Mouse (Mus musculus): ENCODE results near the gene Zfp160. TPM values are rescaled to one million over a fixed set of nuclear protein-coding genes. Genes with fewer than 3 reads are reported as not detected.
"Not testable (repeated sequence)": the region's sequence is repeated elsewhere in the genome, so short reads cannot be mapped to it uniquely, and the experiment has no call there.

Zfp160 gene
- 1.6 and 2.7 TPM in 2 replicates for polyA plus RNA-seq (2012; rRNA removed)

DNA sequence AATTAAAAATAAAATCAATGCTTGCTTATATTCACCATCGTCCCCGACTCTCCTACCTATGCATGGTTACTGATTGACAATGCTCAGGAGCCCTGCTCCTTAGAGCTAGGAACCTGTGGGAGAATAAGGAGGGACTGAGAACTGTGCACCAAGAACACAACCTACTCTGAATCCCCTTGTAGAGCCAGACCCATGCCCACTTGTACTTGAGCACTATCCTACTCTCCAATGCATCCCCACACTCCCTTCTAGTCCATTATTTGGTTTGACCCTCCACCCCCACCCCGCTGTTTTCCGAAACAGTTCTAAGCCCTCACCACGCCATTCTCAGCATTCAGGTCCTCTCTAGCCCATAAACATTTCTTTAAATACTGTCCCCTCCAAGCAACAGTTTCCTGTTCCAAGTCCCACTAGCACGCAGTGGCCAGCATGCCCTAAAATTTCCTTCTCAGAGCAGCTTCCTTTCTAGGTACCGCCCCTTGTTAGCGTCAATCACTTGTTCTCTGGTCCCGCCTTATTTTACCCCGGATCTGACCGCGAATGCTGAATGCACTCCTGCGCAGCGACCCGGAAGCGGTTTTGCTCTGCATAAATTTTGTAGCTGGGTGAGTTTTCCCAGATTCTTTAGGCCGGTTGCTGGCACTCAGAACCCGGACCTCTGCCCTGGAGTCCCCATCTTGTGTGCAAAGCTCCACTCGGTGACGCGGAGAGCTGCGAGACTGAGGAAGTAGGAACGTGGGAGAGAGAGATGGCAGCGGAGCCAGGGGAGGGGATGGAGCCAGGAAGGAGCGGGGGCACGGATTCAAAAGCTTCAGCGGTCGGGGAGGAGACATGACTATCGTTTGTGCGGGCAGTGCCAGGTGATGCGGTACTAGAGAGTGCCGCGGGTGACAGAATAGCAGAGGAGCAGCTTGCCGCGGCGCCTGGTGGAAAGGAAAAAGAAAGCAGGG lies at the start of gene Zfp160:
TSS of gene Zfp160 (plus strand) at position 522 of the 950 bp plus-strand sequence.
- Histone ChIP-seq H3K4me1 (ENCODE audit: control insufficient read depth, insufficient read depth, low read length) (peaks cover 5% of the 10 kb centered on the region), H3K4me3 (replicated peaks; ENCODE audit: extremely low read depth, low read depth, low read length) (peak within 1 kb of the TSS; percentile 99)
- 5% methylated on average over 36 of the region's 36 CpGs for WGBS
- peak; percentile 77 for DNase-seq
- TF ChIP-seq POLR2A (IDR thresholded peaks at IDR 0.05; ENCODE audit: borderline replicate concordance, extremely low read depth, low read depth, low read length) (peak; percentile 50; the same call in 1 of the 2 replicates), CTCF (IDR thresholded peaks at IDR 0.05; ENCODE audit: insufficient read depth, low read length) (no peak)

DNA sequence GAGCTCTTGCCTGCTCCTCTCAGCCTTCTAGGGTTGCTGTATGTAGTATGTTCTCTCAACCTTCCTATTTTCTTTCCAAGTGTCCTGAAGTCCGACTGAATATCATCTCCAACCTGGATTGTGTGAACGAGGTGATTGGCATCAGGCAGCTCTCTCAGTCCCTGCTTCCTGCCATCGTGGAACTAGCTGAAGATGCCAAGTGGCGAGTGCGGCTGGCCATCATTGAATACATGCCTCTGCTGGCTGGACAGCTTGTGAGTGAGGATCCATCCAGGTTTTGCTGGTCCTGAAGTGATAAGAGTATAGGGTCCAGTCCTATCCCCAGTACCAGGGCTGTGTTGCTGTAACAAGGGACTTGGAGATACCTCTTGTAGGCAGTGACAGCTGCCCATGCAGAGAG lies 48.3 kb upstream of the Zfp160 start:
- Histone ChIP-seq H3K4me1 (ENCODE audit: control insufficient read depth, insufficient read depth, low read length) (no peaks in the 10 kb centered on the region), H3K4me3 (replicated peaks; ENCODE audit: extremely low read depth, low read depth, low read length) (no peak overlapping the region)
- WGBS = 91% methylated on average over 5 of the region's 5 CpGs
- DNase-seq = no peak
- no peak for TF ChIP-seq POLR2A (IDR thresholded peaks at IDR 0.05; ENCODE audit: borderline replicate concordance, extremely low read depth, low read depth, low read length)
- no peak for TF ChIP-seq CTCF (IDR thresholded peaks at IDR 0.05; ENCODE audit: insufficient read depth, low read length)

DNA sequence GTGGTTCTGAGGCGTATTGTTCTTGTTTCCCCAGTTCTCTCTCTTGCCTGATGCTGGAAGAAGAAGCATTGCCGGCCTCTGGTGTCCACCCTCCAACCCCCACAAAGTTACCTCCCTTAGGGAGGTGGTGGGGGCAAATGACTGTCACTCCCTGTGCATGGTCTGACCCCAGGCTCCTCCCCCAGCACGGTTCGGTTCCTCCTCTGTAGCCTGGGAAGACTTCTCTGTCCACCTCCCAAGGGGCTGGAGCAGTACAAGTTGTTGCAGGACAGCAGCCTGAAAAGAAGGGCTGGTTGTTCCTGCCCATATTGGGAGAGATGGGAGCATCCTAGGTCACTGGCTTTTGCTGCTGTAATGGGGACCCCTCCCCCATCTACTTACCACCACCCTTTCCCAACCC lies 43.3 kb upstream of the Zfp160 start:
- 90% methylated on average over 4 of the region's 4 CpGs for WGBS
- no peak for DNase-seq
- Histone ChIP-seq H3K4me1 (ENCODE audit: control insufficient read depth, insufficient read depth, low read length) (no peaks in the 10 kb centered on the region), H3K4me3 (replicated peaks; ENCODE audit: extremely low read depth, low read depth, low read length) (no peak overlapping the region)
- TF ChIP-seq POLR2A (IDR thresholded peaks at IDR 0.05; ENCODE audit: borderline replicate concordance, extremely low read depth, low read depth, low read length) (no peak), CTCF (IDR thresholded peaks at IDR 0.05; ENCODE audit: insufficient read depth, low read length) (no peak)

DNA sequence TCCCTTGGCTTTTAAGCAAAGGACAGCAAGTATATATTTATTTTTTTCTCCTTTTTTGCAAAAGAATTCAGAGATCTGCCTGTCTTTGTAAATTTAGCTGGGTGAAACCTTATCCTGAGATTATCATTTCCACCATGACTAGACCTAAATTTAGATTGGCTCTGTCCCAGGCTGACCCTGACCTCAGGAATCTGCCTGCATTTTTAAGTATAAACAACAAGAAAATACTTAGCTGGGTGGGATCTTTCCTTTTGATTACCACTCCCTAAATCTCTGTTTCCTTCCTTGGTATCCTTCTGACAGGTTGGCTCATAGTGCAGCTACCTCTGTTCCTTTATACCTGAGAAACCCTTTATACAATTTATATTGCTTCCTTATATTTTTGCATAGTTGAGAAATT lies 42.0 kb upstream of the Zfp160 start:
- H3K4me3 ChIP-seq (replicated peaks; ENCODE audit: extremely low read depth, low read depth, low read length) = no peak overlapping the region
- TF ChIP-seq CTCF (IDR thresholded peaks at IDR 0.05; ENCODE audit: insufficient read depth, low read length) (no peak), POLR2A (IDR thresholded peaks at IDR 0.05; ENCODE audit: borderline replicate concordance, extremely low read depth, low read depth, low read length) (no peak)
- DNase-seq = no peak
- H3K4me1 ChIP-seq (ENCODE audit: control insufficient read depth, insufficient read depth, low read length) = no peaks in the 10 kb centered on the region

DNA sequence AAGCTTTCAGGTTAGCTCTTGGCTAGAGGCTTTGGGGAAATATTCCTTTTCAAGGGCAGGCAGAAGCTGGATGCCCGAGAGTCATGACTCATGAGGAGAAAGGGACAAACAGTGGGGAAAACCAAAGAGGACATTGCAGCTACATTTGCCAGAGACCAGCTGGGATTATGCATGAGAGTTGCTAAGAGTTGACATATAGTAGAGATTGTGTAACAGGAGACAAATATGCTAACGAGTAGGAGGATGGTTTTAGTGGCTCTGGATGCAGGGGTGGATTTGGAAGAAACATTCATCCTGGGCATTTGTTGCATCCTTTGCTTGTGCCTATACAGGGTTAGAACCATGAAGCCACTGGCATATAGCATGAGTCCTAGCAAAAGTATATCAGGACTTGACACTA lies 15.0 kb upstream of the Zfp160 start:
- no peak overlapping the region for H3K4me3 ChIP-seq (replicated peaks; ENCODE audit: extremely low read depth, low read depth, low read length)
- DNase-seq = no peak
- TF ChIP-seq CTCF (IDR thresholded peaks at IDR 0.05; ENCODE audit: insufficient read depth, low read length) (no peak), POLR2A (IDR thresholded peaks at IDR 0.05; ENCODE audit: borderline replicate concordance, extremely low read depth, low read depth, low read length) (no peak)
- 63% methylated on average over 2 of the region's 2 CpGs for WGBS
- H3K4me1 ChIP-seq (ENCODE audit: control insufficient read depth, insufficient read depth, low read length) = no peaks in the 10 kb centered on the region

DNA sequence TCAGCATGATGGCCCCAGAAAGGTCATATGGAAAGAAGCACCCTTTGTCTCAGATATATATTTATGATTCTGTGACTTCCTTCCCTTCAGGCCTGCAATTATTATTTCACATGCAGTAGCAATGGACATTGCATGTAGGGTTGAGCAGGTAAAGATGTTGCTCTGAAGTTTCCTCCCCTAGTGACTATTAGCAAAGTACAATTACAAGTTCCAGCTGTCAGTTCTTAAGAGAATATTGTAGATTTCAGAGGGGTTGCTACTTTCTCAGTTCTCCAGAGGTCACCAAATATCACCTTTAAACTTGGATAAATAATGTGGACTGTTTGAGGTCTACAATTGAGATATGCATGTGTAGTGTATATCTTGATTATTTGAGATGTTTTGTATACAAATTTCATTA lies 12.3 kb upstream of the Zfp160 start, which contains the start of gene Vmn1r233:
TSS of gene Vmn1r233 (minus strand) at position 101 of the 400 bp plus-strand sequence.
- DNase-seq = no peak

DNA sequence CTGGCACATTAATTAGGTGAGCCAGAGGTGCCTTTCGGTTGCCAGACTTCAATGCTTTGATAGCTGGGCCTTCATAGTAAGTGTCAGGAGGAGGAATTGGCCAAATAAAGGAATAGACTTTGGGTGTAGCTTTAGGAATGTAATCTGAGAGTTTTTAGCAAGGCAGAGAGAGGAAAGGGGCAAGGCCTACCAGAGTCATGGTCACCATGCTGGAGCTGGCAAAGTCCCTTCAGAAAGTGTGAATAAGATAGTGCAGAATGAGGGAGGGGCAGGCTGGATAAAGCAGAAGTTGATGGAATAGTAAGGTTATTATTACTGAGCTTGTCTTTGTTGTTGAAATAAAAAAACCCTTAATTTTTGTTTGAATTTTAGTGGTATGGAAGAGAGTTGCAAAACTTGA lies 1.0 kb downstream of the Zfp160 start:
- Histone ChIP-seq H3K4me1 (ENCODE audit: control insufficient read depth, insufficient read depth, low read length) (peaks cover 5% of the 10 kb centered on the region), H3K4me3 (replicated peaks; ENCODE audit: extremely low read depth, low read depth, low read length) (peak overlapping the region; percentile 99)
- TF ChIP-seq CTCF (IDR thresholded peaks at IDR 0.05; ENCODE audit: insufficient read depth, low read length) (no peak), POLR2A (IDR thresholded peaks at IDR 0.05; ENCODE audit: borderline replicate concordance, extremely low read depth, low read depth, low read length) (no peak)
- 13% methylated on average over 1 of the region's 1 CpGs for WGBS
- DNase-seq = no peak

More for the DNA sequence above, 12.3 kb upstream of the Zfp160 start, which contains the start of gene Vmn1r233:
- Histone ChIP-seq H3K4me1 (ENCODE audit: control insufficient read depth, insufficient read depth, low read length) (no peaks in the 10 kb centered on the region), H3K4me3 (replicated peaks; ENCODE audit: extremely low read depth, low read depth, low read length) (no peak within 1 kb of the TSS)
- TF ChIP-seq CTCF (IDR thresholded peaks at IDR 0.05; ENCODE audit: insufficient read depth, low read length) (no peak), POLR2A (IDR thresholded peaks at IDR 0.05; ENCODE audit: borderline replicate concordance, extremely low read depth, low read depth, low read length) (no peak)

DNA sequence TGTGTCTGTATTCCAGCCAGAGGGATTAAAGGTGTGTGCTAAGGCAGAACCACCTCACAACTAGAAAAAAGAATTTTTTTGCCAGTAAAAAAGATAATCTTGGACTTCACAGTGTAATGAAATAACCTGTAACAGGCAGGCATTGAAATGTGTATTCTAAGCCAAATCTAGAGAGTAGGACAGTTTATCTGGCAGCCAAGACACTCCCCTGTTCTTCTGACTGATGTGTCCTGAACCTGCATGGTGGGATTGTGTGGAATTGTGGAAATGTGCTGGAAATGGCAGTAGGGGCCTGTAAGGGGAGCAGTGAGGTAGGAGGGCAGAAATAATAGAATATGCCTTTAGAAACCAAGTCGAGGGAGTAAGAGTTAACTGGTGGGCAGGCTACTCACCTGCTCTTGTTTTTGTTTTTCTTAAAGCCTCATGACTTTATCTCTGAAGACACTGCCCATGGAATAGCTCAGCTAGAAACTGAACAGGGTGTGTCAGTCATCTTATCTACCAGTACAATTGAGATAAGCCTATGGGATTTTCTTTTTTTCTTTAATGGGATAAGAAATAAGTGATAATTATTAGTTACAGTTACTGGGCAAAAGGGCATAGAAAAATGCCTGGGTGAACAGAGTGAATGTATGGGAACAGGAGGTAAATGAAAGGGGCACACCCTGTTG lies 9.8 kb downstream of the Zfp160 start:
- no peak for TF ChIP-seq CTCF (IDR thresholded peaks at IDR 0.05; ENCODE audit: insufficient read depth, low read length)
- no peak for TF ChIP-seq POLR2A (IDR thresholded peaks at IDR 0.05; ENCODE audit: borderline replicate concordance, extremely low read depth, low read depth, low read length)
- no peak overlapping the region for H3K4me3 ChIP-seq (replicated peaks; ENCODE audit: extremely low read depth, low read depth, low read length)
- DNase-seq = no peak
- no peaks in the 10 kb centered on the region for H3K4me1 ChIP-seq (ENCODE audit: control insufficient read depth, insufficient read depth, low read length)
- WGBS = 93% methylated on average over 1 of the region's 1 CpGs

DNA sequence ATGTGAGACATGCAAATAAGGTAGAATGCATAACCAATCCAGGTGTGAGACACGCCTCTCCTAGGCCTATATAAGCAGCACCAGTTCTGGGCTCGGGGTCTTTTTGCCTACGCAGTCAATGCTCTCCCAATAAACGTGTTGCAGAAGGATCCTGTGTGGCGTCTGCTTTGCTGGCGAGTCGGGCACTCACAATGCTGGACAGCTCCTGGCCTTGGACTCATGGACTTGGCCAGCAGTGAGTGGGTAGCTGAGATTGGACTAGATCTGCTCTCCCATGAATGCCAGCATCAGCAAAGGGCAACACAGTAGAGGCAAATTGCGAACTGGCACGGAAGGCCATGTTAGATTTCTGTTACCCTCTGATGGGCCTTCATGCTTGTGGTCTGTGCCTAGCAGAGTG lies 39.3 kb downstream of the Zfp160 start:
- 85% methylated on average over 9 of the region's 9 CpGs for WGBS
- not testable (repeated sequence) for DNase-seq; H3K4me3 ChIP-seq (replicated peaks; ENCODE audit: extremely low read depth, low read depth, low read length); H3K4me1 ChIP-seq (ENCODE audit: control insufficient read depth, insufficient read depth, low read length)
